Mouse (Mus musculus): ENCODE results near the gene Ccr10. TPM values are rescaled to one million over a fixed set of nuclear protein-coding genes. Genes with fewer than 3 reads are reported as not detected.
"Not testable (repeated sequence)": the region's sequence is repeated elsewhere in the genome, so short reads cannot be mapped to it uniquely, and the experiment has no call there.

Ccr10 gene
- polyA plus RNA-seq, 1 experiment from 2014 or later, result not detected

DNA sequence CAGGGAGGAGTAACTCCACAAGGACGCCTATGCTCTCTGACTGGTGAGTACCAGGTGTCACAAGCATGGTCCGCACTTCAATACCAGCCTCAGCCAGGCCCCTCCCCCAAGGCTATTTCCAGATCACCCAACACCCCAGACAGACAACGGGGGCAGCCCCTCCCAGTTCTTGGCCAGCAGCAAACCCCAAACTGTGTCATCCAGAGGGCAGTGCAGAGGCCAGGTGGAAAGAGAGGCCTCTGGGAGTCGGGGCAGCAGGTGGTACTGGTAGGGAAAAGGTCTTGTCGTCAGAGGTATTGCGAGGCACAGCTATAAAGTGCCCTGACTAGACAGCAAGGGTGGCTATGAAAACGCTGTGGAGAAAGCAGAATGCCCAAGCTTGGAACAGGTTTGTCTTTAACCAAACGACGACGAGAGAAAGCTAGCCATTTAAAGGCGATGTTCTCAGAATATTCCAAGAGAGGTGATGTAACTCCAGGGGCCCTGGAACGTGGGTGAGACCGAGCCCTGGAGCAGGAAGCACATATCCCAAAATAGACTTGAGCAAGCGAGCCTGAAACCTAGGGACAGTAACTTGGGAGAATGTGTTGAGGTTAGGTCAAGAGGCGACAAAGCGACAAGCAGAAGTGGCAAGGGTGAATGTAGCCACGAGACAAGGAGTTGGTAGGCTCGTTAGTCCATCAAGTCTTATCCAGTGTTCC lies 45.0 kb downstream of the Ccr10 start:
- no peaks in the 10 kb centered on the region for H3K27me3 ChIP-seq
- DNase-seq, result no peak
- WGBS (ENCODE audit: insufficient replicate concordance), result 36% methylated on average over 18 of the region's 18 CpGs
- H3K9me3 ChIP-seq (replicated peaks), result peaks cover 10% of the 10 kb centered on the region; the same call in 1 of the 2 replicates
- H3K4me2 ChIP-seq, result no peak overlapping the region
- H3K9ac ChIP-seq, result no peak overlapping the region
- ATAC-seq (ENCODE audit: low read depth), result no peak
- no peak overlapping the region for H3K4me3 ChIP-seq (replicated peaks)
- peaks cover 17% of the 10 kb centered on the region for H3K4me1 ChIP-seq (replicated peaks)
- peaks cover 21% of the 10 kb centered on the region for H3K36me3 ChIP-seq
- no peak overlapping the region for H3K27ac ChIP-seq

DNA sequence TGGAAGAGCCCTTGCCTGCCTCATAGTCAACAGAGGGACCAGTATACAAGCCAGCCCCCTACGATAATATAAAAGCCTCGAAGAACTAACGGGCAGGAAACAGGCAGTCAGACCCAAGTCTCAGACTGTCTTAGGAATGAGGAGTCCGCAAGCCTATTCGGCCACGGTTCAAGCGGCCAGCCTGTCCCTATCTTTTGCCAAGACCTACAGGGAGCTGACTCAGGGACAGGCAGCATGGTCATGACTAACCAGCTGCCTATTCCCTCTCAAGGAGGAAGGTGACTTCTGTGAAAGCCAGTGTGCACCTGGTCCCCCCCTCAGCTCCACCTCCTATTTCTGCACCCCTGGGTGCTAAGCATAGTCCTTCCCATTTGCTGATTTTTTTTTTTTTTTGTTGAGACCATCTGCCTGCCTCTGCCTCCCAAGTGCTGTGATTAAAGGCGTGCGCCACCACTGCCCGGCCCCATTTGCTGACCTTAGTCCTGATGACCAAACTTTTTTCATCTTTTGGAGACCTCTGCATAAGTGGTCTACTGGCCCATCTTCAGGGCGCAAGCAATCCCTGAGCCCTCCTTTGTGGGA lies 46.2 kb downstream of the Ccr10 start:
- H3K9ac ChIP-seq, result no peak overlapping the region
- H3K36me3 ChIP-seq, result peaks cover 29% of the 10 kb centered on the region
- ATAC-seq (ENCODE audit: low read depth) (no peak), DNase-seq (no peak)
- H3K9me3 ChIP-seq (replicated peaks), result peaks cover 10% of the 10 kb centered on the region; the same call in 1 of the 2 replicates
- no peak overlapping the region for H3K27ac ChIP-seq
- H3K4me3 ChIP-seq (replicated peaks), result no peak overlapping the region
- peaks cover 17% of the 10 kb centered on the region for H3K4me1 ChIP-seq (replicated peaks)
- 71% methylated on average over 11 of the region's 11 CpGs for WGBS (ENCODE audit: insufficient replicate concordance)
- H3K4me2 ChIP-seq, result no peak overlapping the region
- H3K27me3 ChIP-seq, result no peaks in the 10 kb centered on the region

DNA sequence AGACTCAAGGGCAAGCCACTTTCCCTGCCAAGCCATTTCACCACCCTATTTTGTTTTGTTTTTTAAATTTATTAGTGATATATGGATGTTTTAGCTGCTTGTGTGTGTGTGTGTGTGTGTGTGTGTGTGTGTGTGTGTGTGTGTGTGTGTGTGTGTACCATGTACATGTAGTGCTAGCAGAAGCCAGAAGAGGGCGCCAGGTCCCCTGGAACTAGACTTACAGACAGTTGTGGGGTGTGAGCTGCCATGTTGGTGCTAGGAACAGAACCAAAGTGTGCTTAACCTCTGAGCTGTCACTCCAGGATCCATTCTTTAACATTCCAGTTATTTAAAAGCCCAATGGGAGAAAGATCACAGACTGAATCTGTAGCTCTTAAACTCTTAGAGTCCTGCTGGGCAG lies 48.2 kb downstream of the Ccr10 start:
- no peak overlapping the region for H3K27ac ChIP-seq
- 78% methylated on average over 1 of the region's 1 CpGs for WGBS (ENCODE audit: insufficient replicate concordance)
- H3K4me3 ChIP-seq (replicated peaks), result no peak overlapping the region
- no peaks in the 10 kb centered on the region for H3K27me3 ChIP-seq
- H3K9me3 ChIP-seq (replicated peaks), result peaks cover 10% of the 10 kb centered on the region; the same call in 1 of the 2 replicates
- DNase-seq, result no peak
- no peak overlapping the region for H3K4me2 ChIP-seq
- H3K36me3 ChIP-seq, result peaks cover 48% of the 10 kb centered on the region
- H3K9ac ChIP-seq, result no peak overlapping the region
- peaks cover 17% of the 10 kb centered on the region for H3K4me1 ChIP-seq (replicated peaks)
- ATAC-seq (ENCODE audit: low read depth), result no peak

DNA sequence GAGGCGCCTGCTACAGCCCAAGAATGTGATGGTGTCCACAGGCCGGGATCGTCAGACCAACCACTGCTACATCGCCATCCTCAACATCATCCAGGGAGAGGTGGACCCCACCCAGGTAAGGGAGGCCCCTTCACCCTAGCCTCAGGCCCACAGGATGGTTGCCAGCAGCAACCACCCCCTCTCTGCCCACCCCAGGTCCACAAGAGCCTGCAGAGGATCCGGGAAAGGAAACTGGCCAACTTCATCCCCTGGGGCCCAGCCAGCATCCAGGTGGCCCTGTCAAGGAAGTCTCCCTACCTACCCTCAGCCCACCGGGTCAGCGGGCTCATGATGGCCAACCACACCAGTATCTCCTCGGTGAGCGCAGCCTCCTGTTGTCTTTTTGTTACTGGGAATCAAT lies 50.2 kb downstream of the Ccr10 start:
- H3K4me3 ChIP-seq (replicated peaks); H3K27ac ChIP-seq; DNase-seq; H3K9me3 ChIP-seq (replicated peaks); H3K27me3 ChIP-seq; ATAC-seq (ENCODE audit: low read depth); H3K4me2 ChIP-seq; H3K9ac ChIP-seq: not testable (repeated sequence)
- peaks cover 19% of the 10 kb centered on the region for H3K4me1 ChIP-seq (replicated peaks)
- 91% methylated on average over 9 of the region's 9 CpGs for WGBS (ENCODE audit: insufficient replicate concordance)
- peaks cover 55% of the 10 kb centered on the region for H3K36me3 ChIP-seq

DNA sequence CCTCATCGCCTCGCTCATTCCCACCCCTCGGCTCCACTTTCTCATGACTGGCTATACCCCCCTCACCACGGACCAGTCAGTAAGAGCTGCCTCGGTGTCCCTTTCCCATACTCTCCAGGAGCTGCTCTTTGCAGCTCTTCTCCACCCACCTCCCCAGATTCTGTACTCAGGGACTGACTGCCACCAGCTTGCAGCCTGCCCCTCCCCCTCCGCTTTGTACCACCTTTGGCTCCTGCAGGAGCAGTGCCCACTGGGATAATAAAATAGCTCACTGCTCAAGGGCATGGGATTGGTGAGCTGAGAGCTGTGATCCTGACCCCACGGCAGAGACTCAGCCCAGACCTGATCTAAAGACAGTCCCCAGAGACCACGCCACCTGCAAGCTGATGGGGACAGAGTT lies 50.7 kb downstream of the Ccr10 start:
- DNase-seq; H3K27ac ChIP-seq; H3K27me3 ChIP-seq; ATAC-seq (ENCODE audit: low read depth); H3K4me3 ChIP-seq (replicated peaks); H3K9me3 ChIP-seq (replicated peaks); H3K9ac ChIP-seq; H3K4me2 ChIP-seq: not testable (repeated sequence)
- Histone ChIP-seq H3K36me3 (peaks cover 55% of the 10 kb centered on the region), H3K4me1 (replicated peaks) (peaks cover 18% of the 10 kb centered on the region)
- WGBS (ENCODE audit: insufficient replicate concordance), result 87% methylated on average over 8 of the region's 8 CpGs

Small RNAs within 50 kb of the gene (microRNA-seq; reads per million reads assigned to microRNA genes)
- gene Gm27626, result not detected

Other genes starting within 250 kb of the Ccr10 start
- gene Stat3, start 235.9 kb downstream of the Ccr10 start, polyA plus RNA-seq (2015; fragmentation: Nextera tagmentation; extraction: Ambion mirVana), result 28.5 and 32.8 TPM in 2 replicates
- 25.5 and 26.6 TPM in 2 replicates for gene Cavin1, start 204.6 kb downstream of the Ccr10 start, polyA plus RNA-seq (2015; fragmentation: Nextera tagmentation; extraction: Ambion mirVana)
- 52.8 and 64.0 TPM in 2 replicates for gene Atp6v0a1, start 166.0 kb downstream of the Ccr10 start, polyA plus RNA-seq (2015; fragmentation: Nextera tagmentation; extraction: Ambion mirVana)
- gene Naglu, start 105.4 kb downstream of the Ccr10 start, polyA plus RNA-seq (2015; fragmentation: Nextera tagmentation; extraction: Ambion mirVana), result 6.0 TPM in 2 replicates
- gene Hsd17b1, start 97.0 kb downstream of the Ccr10 start, polyA plus RNA-seq (2015; fragmentation: Nextera tagmentation; extraction: Ambion mirVana), result 0.14 and 0.24 TPM in 2 replicates
- gene Coasy, start 92.9 kb downstream of the Ccr10 start, polyA plus RNA-seq (2015; fragmentation: Nextera tagmentation; extraction: Ambion mirVana), result 23.0 and 23.2 TPM in 2 replicates
- gene Mlx, start 88.2 kb downstream of the Ccr10 start, polyA plus RNA-seq (2015; fragmentation: Nextera tagmentation; extraction: Ambion mirVana), result 32.5 and 34.4 TPM in 2 replicates
- gene Psmc3ip, start 80.0 kb downstream of the Ccr10 start, polyA plus RNA-seq (2015; fragmentation: Nextera tagmentation; extraction: Ambion mirVana), result 26.4 and 27.1 TPM in 2 replicates
- gene Retreg3, start 55.5 kb downstream of the Ccr10 start, polyA plus RNA-seq (2015; fragmentation: Nextera tagmentation; extraction: Ambion mirVana), result 11.5 and 13.0 TPM in 2 replicates
- gene Tubg1, start 55.5 kb downstream of the Ccr10 start, polyA plus RNA-seq (2015; fragmentation: Nextera tagmentation; extraction: Ambion mirVana), result 49.7 and 54.4 TPM in 2 replicates
- gene Tubg2, start 19.5 kb downstream of the Ccr10 start, polyA plus RNA-seq (2015; fragmentation: Nextera tagmentation; extraction: Ambion mirVana), result 0.29 and 0.37 TPM in 2 replicates
- gene Cntnap1, start 4.9 kb downstream of the Ccr10 start, polyA plus RNA-seq (2015; fragmentation: Nextera tagmentation; extraction: Ambion mirVana), result 0.09 and 0.12 TPM in 2 replicates
- gene Plekhh3, start 4.1 kb downstream of the Ccr10 start, polyA plus RNA-seq (2015; fragmentation: Nextera tagmentation; extraction: Ambion mirVana), result 1.0 and 1.1 TPM in 2 replicates
- 6.6 and 7.4 TPM in 2 replicates for gene Ezh1, start 51.0 kb upstream of the Ccr10 start, polyA plus RNA-seq (2015; fragmentation: Nextera tagmentation; extraction: Ambion mirVana)
- 23.4 and 25.4 TPM in 2 replicates for gene Ramp2, start 70.6 kb upstream of the Ccr10 start, polyA plus RNA-seq (2015; fragmentation: Nextera tagmentation; extraction: Ambion mirVana)
- 98.5 and 99.4 TPM in 2 replicates for gene Vps25, start 78.3 kb upstream of the Ccr10 start, polyA plus RNA-seq (2015; fragmentation: Nextera tagmentation; extraction: Ambion mirVana)
- 5.5 and 7.9 TPM in 2 replicates for gene Wnk4, start 85.1 kb upstream of the Ccr10 start, polyA plus RNA-seq (2015; fragmentation: Nextera tagmentation; extraction: Ambion mirVana)
- 0.63 and 0.85 TPM in 2 replicates for gene Cntd1, start 103.6 kb upstream of the Ccr10 start, polyA plus RNA-seq (2015; fragmentation: Nextera tagmentation; extraction: Ambion mirVana)
- 125 TPM in 2 replicates for gene Coa3, start 103.7 kb upstream of the Ccr10 start, polyA plus RNA-seq (2015; fragmentation: Nextera tagmentation; extraction: Ambion mirVana)
- gene Becn1, start 126.8 kb upstream of the Ccr10 start, polyA plus RNA-seq (2015; fragmentation: Nextera tagmentation; extraction: Ambion mirVana), result 108 and 112 TPM in 2 replicates
- 198 and 239 TPM in 2 replicates for gene Psme3, start 140.8 kb upstream of the Ccr10 start, polyA plus RNA-seq (2015; fragmentation: Nextera tagmentation; extraction: Ambion mirVana)
- 1.2 and 1.3 TPM in 2 replicates for gene Aoc2, start 149.6 kb upstream of the Ccr10 start, polyA plus RNA-seq (2015; fragmentation: Nextera tagmentation; extraction: Ambion mirVana)
- 0.07 TPM in 1 of 2 replicates, not detected in the other for gene Aoc3, start 155.2 kb upstream of the Ccr10 start, polyA plus RNA-seq (2015; fragmentation: Nextera tagmentation; extraction: Ambion mirVana)
- not detected in 2 replicates for gene G6pc, start 192.1 kb upstream of the Ccr10 start, polyA plus RNA-seq (2015; fragmentation: Nextera tagmentation; extraction: Ambion mirVana)
- 63.2 and 63.7 TPM in 2 replicates for gene Aarsd1, start 242.2 kb upstream of the Ccr10 start, polyA plus RNA-seq (2015; fragmentation: Nextera tagmentation; extraction: Ambion mirVana)
- 3.7 TPM in 2 replicates for gene Gm27029, start 249.4 kb upstream of the Ccr10 start, polyA plus RNA-seq (2015; fragmentation: Nextera tagmentation; extraction: Ambion mirVana)
- gene Rundc1, start 249.6 kb upstream of the Ccr10 start, polyA plus RNA-seq (2015; fragmentation: Nextera tagmentation; extraction: Ambion mirVana), result 6.0 and 6.9 TPM in 2 replicates
- gene Ptges3l, start 249.9 kb upstream of the Ccr10 start, polyA plus RNA-seq (2015; fragmentation: Nextera tagmentation; extraction: Ambion mirVana), result 0.66 and 1.2 TPM in 2 replicates